Mouse (Mus musculus): ENCODE data around the gene Cdkal1. TPM values are rescaled to one million over a fixed set of nuclear protein-coding genes. Genes with fewer than 3 reads are reported as not detected.

The Cdkal1 gene
- polyA plus RNA-seq, 1 experiment from 2014 or later = 30.4 TPM

GRCm38 (mm10) chr13:29779116-29779515, 76.4 kb downstream of the Cdkal1 start:
- Histone ChIP-seq H3K9me3 (no peaks in the 10 kb centered on the region), H3K27ac (no peak overlapping the region), H3K4me2 (replicated peaks) (no peak overlapping the region), H3K36me3 (no peaks in the 10 kb centered on the region), H3K9ac (no peak overlapping the region), H3K4me1 (replicated peaks) (peaks cover 6% of the 10 kb centered on the region; the same call in 1 of the 2 replicates), H3K27me3 (replicated peaks) (no peaks in the 10 kb centered on the region), H3K4me3 (replicated peaks) (no peak overlapping the region)
- WGBS = 80% methylated on average over 5 of the region's 5 CpGs
- ATAC-seq = no peak

DNA sequence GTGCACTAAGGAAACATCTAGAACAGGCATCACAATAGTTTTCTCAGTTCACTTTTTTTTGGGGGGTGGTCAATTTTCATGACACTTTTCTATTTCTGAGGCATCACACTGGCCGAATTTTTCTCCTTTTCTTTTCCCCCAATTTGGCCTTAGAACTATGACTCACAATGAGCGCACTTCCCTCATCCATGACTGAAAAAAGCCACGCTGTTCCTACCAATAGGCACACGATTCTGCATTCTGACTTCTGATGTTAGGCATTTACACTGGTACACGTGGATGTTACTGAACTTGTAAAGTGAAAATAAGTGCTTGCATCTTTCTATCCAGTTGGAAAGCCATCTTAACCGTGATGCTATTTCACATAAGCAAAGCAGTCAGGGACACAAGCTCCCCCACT, 77.3 kb downstream of the Cdkal1 start:
- WGBS = 90% methylated on average over 6 of the region's 6 CpGs
- Histone ChIP-seq H3K9me3 (no peaks in the 10 kb centered on the region), H3K27me3 (replicated peaks) (no peaks in the 10 kb centered on the region), H3K9ac (no peak overlapping the region), H3K4me3 (replicated peaks) (no peak overlapping the region), H3K36me3 (no peaks in the 10 kb centered on the region), H3K27ac (no peak overlapping the region), H3K4me1 (replicated peaks) (peaks cover 12% of the 10 kb centered on the region), H3K4me2 (replicated peaks) (no peak overlapping the region)
- ATAC-seq = no peak

- H3K4me2 ChIP-seq (replicated peaks) = no peak overlapping the region
- H3K27ac ChIP-seq = no peak overlapping the region
- H3K4me3 ChIP-seq (replicated peaks) = no peak overlapping the region
- peaks cover 12% of the 10 kb centered on the region for H3K4me1 ChIP-seq (replicated peaks)
- no peaks in the 10 kb centered on the region for H3K27me3 ChIP-seq (replicated peaks)
- H3K36me3 ChIP-seq = no peaks in the 10 kb centered on the region
- no peak overlapping the region for H3K9ac ChIP-seq
- WGBS = 81% methylated on average over 4 of the region's 4 CpGs
- ATAC-seq = no peak
- no peaks in the 10 kb centered on the region for H3K9me3 ChIP-seq
These were observed 78.2 kb downstream of the Cdkal1 start for GRCm38 (mm10) chr13:29777225-29777624.

DNA sequence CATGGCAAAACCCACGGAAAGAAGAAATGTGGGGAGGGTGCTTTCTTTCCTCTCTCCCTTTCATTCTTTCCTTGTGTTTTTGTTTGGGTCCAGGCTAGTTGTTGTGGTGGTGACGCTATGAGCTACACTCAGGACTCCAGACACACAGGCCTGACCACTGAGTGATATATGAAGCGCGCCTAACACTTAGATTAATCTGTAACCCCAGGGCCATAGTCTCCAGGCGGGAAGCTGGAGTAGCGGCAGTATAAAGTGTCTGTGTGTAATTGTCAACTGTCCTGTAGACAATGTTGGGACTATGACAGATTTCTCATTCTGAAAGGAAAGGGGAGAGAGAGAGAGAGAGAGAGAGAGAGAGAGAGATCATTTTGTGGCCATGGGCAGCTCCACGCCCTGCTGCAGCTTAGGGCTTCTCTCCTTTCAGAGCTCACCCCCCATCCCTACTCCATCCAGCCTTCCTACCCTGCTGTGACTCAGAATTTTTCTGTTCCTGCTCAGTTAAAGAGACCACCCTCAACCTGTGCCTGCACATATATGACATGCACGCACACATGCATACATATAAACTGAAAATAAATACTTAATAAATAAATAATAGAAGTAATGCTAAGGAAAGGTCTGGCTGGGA, 79.8 kb downstream of the Cdkal1 start:
- Histone ChIP-seq H3K9ac (no peak overlapping the region), H3K9me3 (no peaks in the 10 kb centered on the region), H3K27me3 (replicated peaks) (no peaks in the 10 kb centered on the region), H3K4me1 (replicated peaks) (peaks cover 8% of the 10 kb centered on the region), H3K36me3 (no peaks in the 10 kb centered on the region), H3K27ac (no peak overlapping the region), H3K4me3 (replicated peaks) (no peak overlapping the region), H3K4me2 (replicated peaks) (no peak overlapping the region)
- ATAC-seq = no peak
- WGBS = 84% methylated on average over 8 of the region's 8 CpGs

DNA sequence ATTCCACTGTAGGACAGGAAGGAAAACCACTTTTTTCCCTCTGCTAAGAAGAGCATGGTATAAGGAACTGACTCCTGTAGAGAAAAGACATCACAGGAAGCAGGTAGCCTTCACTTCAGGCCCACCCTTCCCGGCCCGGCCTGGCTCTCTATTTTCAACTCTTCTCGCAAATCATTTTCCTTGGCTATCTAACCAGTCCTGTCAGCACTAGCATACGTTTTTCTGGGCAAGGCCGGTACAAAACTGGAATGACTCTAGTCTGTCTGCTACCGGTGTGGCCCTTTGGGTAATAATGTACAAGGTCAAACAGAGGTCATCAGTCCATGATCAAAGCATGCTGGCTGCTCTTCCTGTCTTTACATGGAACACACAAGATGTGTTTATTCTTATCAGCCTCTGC, 81.9 kb downstream of the Cdkal1 start:
- H3K4me1 ChIP-seq (replicated peaks) = peaks cover 13% of the 10 kb centered on the region
- no peak for ATAC-seq

GRCm38 (mm10) chr13:29772970-29773369, 82.5 kb downstream of the Cdkal1 start:
- Histone ChIP-seq H3K4me3 (replicated peaks) (no peak overlapping the region), H3K27ac (no peak overlapping the region), H3K9ac (no peak overlapping the region), H3K4me2 (replicated peaks) (no peak overlapping the region), H3K9me3 (no peaks in the 10 kb centered on the region), H3K36me3 (no peaks in the 10 kb centered on the region), H3K4me1 (replicated peaks) (peaks cover 13% of the 10 kb centered on the region), H3K27me3 (replicated peaks) (no peaks in the 10 kb centered on the region)
- ATAC-seq = no peak
- 63% methylated on average over 3 of the region's 3 CpGs for WGBS

More for the DNA sequence above, 81.9 kb downstream of the Cdkal1 start:
- no peaks in the 10 kb centered on the region for H3K27me3 ChIP-seq (replicated peaks)
- H3K4me3 ChIP-seq (replicated peaks) = no peak overlapping the region
- no peaks in the 10 kb centered on the region for H3K36me3 ChIP-seq
- 16% methylated on average over 6 of the region's 6 CpGs for WGBS
- no peak overlapping the region for H3K4me2 ChIP-seq (replicated peaks)
- no peak overlapping the region for H3K27ac ChIP-seq
- H3K9me3 ChIP-seq = no peaks in the 10 kb centered on the region
- H3K9ac ChIP-seq = no peak overlapping the region

- H3K4me1 ChIP-seq (replicated peaks) = peaks cover 13% of the 10 kb centered on the region
- H3K36me3 ChIP-seq = no peaks in the 10 kb centered on the region
- no peak overlapping the region for H3K9ac ChIP-seq
- no peaks in the 10 kb centered on the region for H3K9me3 ChIP-seq
- H3K27me3 ChIP-seq (replicated peaks) = no peaks in the 10 kb centered on the region
- H3K4me2 ChIP-seq (replicated peaks) = no peak overlapping the region
- H3K4me3 ChIP-seq (replicated peaks) = no peak overlapping the region
- peak overlapping the region; percentile 10; the same call in 1 of the 2 replicates for H3K27ac ChIP-seq
- ATAC-seq = peak; percentile 85
- WGBS = 34% methylated on average over 12 of the region's 12 CpGs
These were observed 85.6 kb downstream of the Cdkal1 start for GRCm38 (mm10) chr13:29769647-29770436.

GRCm38 (mm10) chr13:29768104-29768503, 87.4 kb downstream of the Cdkal1 start:
- no peak overlapping the region for H3K9ac ChIP-seq
- no peak overlapping the region for H3K4me3 ChIP-seq (replicated peaks)
- H3K36me3 ChIP-seq = no peaks in the 10 kb centered on the region
- H3K27ac ChIP-seq = no peak overlapping the region
- WGBS = 64% methylated on average over 1 of the region's 1 CpGs
- no peak for ATAC-seq
- H3K9me3 ChIP-seq = no peaks in the 10 kb centered on the region
- peaks cover 7% of the 10 kb centered on the region; the same call in 1 of the 2 replicates for H3K4me1 ChIP-seq (replicated peaks)
- H3K27me3 ChIP-seq (replicated peaks) = no peaks in the 10 kb centered on the region
- H3K4me2 ChIP-seq (replicated peaks) = no peak overlapping the region

DNA sequence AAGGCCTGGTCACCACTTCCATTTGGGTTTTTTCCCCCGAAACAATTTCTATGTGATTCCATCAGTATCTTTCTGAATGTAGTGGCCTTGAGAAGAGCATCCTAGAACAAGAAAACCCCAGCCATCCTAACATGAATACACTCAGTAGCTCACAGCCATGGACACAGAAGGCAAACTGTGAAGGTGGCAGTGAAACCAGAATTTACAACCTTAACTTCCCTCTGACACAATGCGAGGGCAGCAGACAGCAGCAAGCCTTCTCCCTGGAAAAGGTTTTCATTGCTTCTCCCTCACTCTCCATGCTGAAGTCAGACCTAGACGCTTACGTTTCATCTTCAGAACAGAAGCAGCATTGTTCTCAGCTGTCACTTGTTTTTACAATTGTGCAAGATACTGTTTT, 87.9 kb downstream of the Cdkal1 start:
- no peaks in the 10 kb centered on the region for H3K27me3 ChIP-seq (replicated peaks)
- H3K4me2 ChIP-seq (replicated peaks) = no peak overlapping the region
- no peak for ATAC-seq
- no peaks in the 10 kb centered on the region for H3K36me3 ChIP-seq
- no peak overlapping the region for H3K4me3 ChIP-seq (replicated peaks)
- H3K27ac ChIP-seq = no peak overlapping the region
- H3K9me3 ChIP-seq = no peaks in the 10 kb centered on the region
- WGBS = 68% methylated on average over 4 of the region's 4 CpGs
- no peak overlapping the region for H3K9ac ChIP-seq
- H3K4me1 ChIP-seq (replicated peaks) = peaks cover 7% of the 10 kb centered on the region; the same call in 1 of the 2 replicates

DNA sequence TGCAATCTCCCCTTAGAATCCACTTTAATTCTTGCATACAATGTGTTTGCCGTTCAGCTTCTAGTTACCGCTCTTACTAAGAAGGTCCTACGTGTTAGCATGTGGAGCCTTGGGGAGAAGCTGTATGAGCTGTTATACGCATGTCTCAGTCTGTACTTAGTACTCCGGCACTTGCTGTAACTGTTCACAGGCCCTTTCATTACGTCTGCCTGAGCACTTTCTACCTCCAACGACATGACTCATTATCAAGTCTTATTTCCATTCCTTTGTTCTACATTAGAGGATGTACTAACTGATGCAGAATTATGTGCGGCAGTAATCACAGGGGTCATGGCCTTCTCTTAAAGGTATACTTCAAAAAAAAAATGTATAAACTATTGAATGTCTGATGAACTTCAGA, 89.1 kb downstream of the Cdkal1 start:
- Histone ChIP-seq H3K4me1 (replicated peaks) (peaks cover 7% of the 10 kb centered on the region; the same call in 1 of the 2 replicates), H3K4me3 (replicated peaks) (no peak overlapping the region), H3K27ac (no peak overlapping the region), H3K27me3 (replicated peaks) (no peaks in the 10 kb centered on the region), H3K9ac (no peak overlapping the region), H3K36me3 (no peaks in the 10 kb centered on the region), H3K9me3 (no peaks in the 10 kb centered on the region), H3K4me2 (replicated peaks) (no peak overlapping the region)
- 78% methylated on average over 8 of the region's 8 CpGs for WGBS
- no peak for ATAC-seq

DNA sequence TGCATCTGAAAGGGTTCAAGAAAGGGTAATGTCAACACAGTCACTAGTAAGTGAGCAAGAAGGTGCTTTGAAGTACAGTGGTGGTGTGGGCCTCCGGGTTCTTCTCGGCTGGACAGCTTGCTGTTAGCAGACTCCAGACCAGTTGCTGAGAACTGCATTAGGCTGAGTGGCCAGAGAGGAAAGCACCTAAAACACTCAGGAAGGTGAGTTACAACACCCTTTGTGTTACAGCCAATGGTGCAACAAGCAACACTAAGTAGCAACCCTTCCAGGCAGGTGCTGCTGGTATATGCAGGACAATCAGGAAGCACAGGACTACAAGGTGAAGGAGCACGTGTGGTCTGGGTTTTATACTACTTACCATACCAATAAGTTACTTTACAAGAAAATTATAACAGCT, 90.2 kb downstream of the Cdkal1 start:
- Histone ChIP-seq H3K4me3 (replicated peaks) (no peak overlapping the region), H3K4me2 (replicated peaks) (no peak overlapping the region), H3K9me3 (no peaks in the 10 kb centered on the region), H3K4me1 (replicated peaks) (peaks cover 3% of the 10 kb centered on the region; the same call in 1 of the 2 replicates), H3K36me3 (no peaks in the 10 kb centered on the region), H3K27ac (no peak overlapping the region), H3K27me3 (replicated peaks) (no peaks in the 10 kb centered on the region), H3K9ac (no peak overlapping the region)
- no peak for ATAC-seq
- 41% methylated on average over 3 of the region's 3 CpGs for WGBS

DNA sequence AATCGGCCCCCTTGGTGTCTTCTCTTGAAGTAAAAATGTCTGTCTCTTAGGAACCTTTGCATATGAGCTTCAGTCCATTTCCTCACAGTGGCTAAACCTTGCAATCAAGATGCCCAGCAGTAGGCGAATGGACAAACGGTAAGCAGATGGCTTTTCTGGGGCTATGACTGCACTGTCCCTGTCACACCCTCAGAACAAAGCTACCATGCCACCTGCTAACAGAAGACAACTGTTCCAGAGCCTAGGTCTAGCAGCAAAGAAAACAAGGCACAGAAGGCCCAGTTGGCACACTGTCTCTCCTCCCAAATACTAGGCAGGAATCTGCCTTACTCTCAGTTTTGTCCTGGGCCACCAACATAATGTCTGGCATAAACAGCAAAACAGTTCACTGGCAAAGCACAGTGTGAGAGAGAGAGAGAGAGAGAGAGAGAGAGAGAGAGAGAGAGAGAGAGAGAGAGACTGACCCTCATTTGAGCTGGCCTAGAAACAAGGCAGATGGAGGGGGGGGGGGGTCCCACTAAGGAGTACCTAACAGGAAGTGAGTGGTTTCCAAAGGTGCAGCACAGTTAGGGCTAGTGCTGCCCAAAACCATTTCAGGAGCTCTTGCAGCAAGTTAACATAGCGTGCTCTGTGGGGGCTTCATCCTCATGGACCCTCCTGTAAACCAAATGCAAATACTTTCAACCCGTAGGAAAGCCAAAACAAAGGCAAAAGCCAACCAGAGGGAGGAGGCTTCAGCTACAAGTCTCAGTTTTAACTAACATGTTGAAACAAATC, 95.6 kb downstream of the Cdkal1 start:
- H3K9ac ChIP-seq = no peak overlapping the region
- ATAC-seq = no peak
- H3K36me3 ChIP-seq = no peaks in the 10 kb centered on the region
- no peak overlapping the region for H3K27ac ChIP-seq
- H3K4me2 ChIP-seq (replicated peaks) = no peak overlapping the region
- no peak overlapping the region for H3K4me3 ChIP-seq (replicated peaks)
- 80% methylated on average over 5 of the region's 5 CpGs for WGBS
- H3K4me1 ChIP-seq (replicated peaks) = no peaks in the 10 kb centered on the region
- H3K9me3 ChIP-seq = no peaks in the 10 kb centered on the region
- H3K27me3 ChIP-seq (replicated peaks) = no peaks in the 10 kb centered on the region
